In the genomic region with DNA sequence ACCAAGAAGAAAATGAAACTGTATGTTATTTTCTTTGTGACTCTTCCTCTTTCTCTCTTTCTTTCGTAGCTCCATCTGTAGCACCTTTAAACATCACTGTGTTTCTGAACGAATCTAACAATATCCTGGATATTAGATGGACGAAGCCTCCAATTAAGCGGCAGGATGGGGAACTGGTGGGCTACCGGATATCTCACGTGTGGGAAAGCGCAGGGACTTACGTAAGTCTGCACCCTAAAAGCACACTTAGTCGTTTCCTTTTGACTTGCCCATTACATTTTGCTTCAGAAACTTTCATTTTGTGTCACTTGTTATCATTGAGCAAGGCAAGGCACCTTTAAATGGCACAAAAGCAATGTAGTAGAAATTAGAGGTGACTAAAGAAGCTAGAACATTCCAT, we compare ENCODE assay signal across 31 mouse cellular contexts.
"Had no signal": no experiment of that assay in that cellular context is flagged by ENCODE, and none has a peak within 500 bp of the region (broad histone marks: within the 10 kb centered on the region; RNA-seq: fewer than 3 reads in every experiment).

No protein-coding gene starts in this region.

- H3K27me3 ChIP-seq: limb, embryonic 12.5 days; limb, embryonic 13.5 days; limb, embryonic 15.5 days; liver, embryonic 12.5 days; liver, embryonic 13.5 days; liver, embryonic 15.5 days; lung, embryonic 15.5 days; midbrain, embryonic 12.5 days; midbrain, embryonic 13.5 days; midbrain, embryonic 15.5 days; neural tube, embryonic 12.5 days had no signal

- H3K9me3 ChIP-seq: limb, embryonic 10.5 days; limb, embryonic 12.5 days; limb, embryonic 13.5 days; limb, embryonic 15.5 days; liver, embryonic 12.5 days; liver, embryonic 13.5 days; liver, embryonic 15.5 days; lung, embryonic 15.5 days; midbrain, embryonic 10.5 days; midbrain, embryonic 12.5 days; midbrain, embryonic 13.5 days; midbrain, embryonic 15.5 days; neural tube, embryonic 12.5 days had no signal

- H3K9ac ChIP-seq: limb, embryonic 12.5 days; limb, embryonic 13.5 days; limb, embryonic 15.5 days; liver, embryonic 12.5 days; liver, embryonic 13.5 days; liver, embryonic 14.5 days; liver, embryonic 15.5 days; liver, postnatal 0 days; lung, embryonic 14.5 days; lung, embryonic 15.5 days; midbrain, embryonic 12.5 days; midbrain, embryonic 13.5 days; midbrain, embryonic 15.5 days; neural tube, embryonic 12.5 days had no signal

- H3K27ac ChIP-seq: limb, embryonic 10.5 days; limb, embryonic 12.5 days; limb, embryonic 13.5 days; limb, embryonic 15.5 days; liver, embryonic 12.5 days; liver, embryonic 13.5 days; liver, embryonic 14.5 days; liver, embryonic 15.5 days; lung, embryonic 15.5 days; macrophage; midbrain, embryonic 10.5 days; midbrain, embryonic 12.5 days; midbrain, embryonic 13.5 days; midbrain, embryonic 15.5 days; neural tube, embryonic 12.5 days had no signal

- DNase-seq: left cerebral cortex, postnatal 4 days; liver; liver, embryonic 13.5 days; liver, postnatal 0 days; lung, adult 18-20 months; lung, adult 2 months; lung, embryonic 14.5 days; lung, postnatal 10 days; lung, postnatal 14 days; lung, postnatal 36 days; lung, postnatal 4 days had no signal

- ATAC-seq: liver, embryonic 12.5 days; liver, postnatal 0 days; lung, postnatal 0 days; midbrain, embryonic 13.5 days; midbrain, embryonic 15.5 days; midbrain, embryonic 16.5 days had no signal

- H3K4me1 ChIP-seq: limb, embryonic 15.5 days; liver, embryonic 12.5 days; liver, embryonic 13.5 days; liver, embryonic 15.5 days; megakaryocyte, embryonic 14.5 days; neural tube, embryonic 12.5 days had no signal

- H3K4me3 ChIP-seq: limb, embryonic 10.5 days; limb, embryonic 12.5 days; limb, embryonic 13.5 days; limb, embryonic 15.5 days; liver, embryonic 12.5 days; liver, embryonic 13.5 days; liver, embryonic 15.5 days; lung, embryonic 15.5 days; megakaryocyte, embryonic 14.5 days; midbrain, embryonic 10.5 days; midbrain, embryonic 12.5 days; midbrain, embryonic 13.5 days; midbrain, embryonic 15.5 days; myocyte; neural tube, embryonic 12.5 days had no signal

- H3K36me3 ChIP-seq: lung, embryonic 15.5 days; midbrain, embryonic 12.5 days; midbrain, embryonic 13.5 days; midbrain, embryonic 15.5 days; neural tube, embryonic 12.5 days had no signal

- H3K4me2 ChIP-seq: limb, embryonic 12.5 days; limb, embryonic 13.5 days; limb, embryonic 15.5 days; liver, embryonic 11.5 days; liver, embryonic 12.5 days; liver, embryonic 13.5 days; liver, embryonic 15.5 days; lung, embryonic 14.5 days; lung, embryonic 15.5 days; midbrain, embryonic 11.5 days; midbrain, embryonic 12.5 days; midbrain, embryonic 13.5 days; midbrain, embryonic 15.5 days; neural tube, embryonic 12.5 days had no signal
